8 mouse cellular contexts compared by ENCODE assay signal in the genomic region with DNA sequence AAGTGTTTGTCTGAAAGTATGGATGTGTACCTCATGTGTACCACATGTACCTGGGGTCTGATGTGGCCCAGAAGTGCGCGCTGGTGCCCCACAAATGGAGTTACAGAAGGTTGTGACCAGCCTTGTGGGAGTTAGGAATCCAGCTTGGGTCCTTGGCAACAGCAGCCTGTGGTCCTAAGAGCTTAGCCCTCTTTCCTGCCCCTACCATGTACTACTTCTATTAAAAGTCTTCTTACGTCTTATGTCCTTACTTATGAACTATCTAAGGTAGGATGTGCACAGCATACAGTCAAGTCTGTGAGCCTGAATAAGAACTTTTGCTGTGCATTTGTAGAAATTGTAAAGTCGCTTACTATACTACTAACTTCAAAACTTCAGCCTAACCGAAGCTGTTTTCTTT. TPM values are rescaled to one million over a fixed set of nuclear protein-coding genes. Genes with fewer than 3 reads are reported as not detected.
DNase-seq lines count a peak whose midpoint lies in the region; ATAC-seq and TF ChIP-seq lines count a peak whose summit lies in the region.

No protein-coding gene starts in this region.

- H3K9ac ChIP-seq in kidney, embryonic 16.5 days (replicated peaks; ENCODE audit: low read length), result peak overlapping the region; percentile 63
- peak overlapping the region; percentile 89 for H3K9ac ChIP-seq in hindbrain, embryonic 14.5 days
- H3K9ac ChIP-seq in midbrain, embryonic 16.5 days (ENCODE audit: low read depth, low read length), result peak overlapping the region; percentile 46; the same call in 1 of the 2 replicates

- H3K9me3 ChIP-seq in kidney, embryonic 16.5 days (ENCODE audit: low read length), result no peaks in the 10 kb centered on the region
- H3K9me3 ChIP-seq in hindbrain, embryonic 14.5 days (ENCODE audit: control insufficient read depth, low read length), result no peaks in the 10 kb centered on the region
- no peaks in the 10 kb centered on the region for H3K9me3 ChIP-seq in midbrain, embryonic 16.5 days (replicated peaks; ENCODE audit: control insufficient read depth, low read length, poor library complexity, severe bottlenecking)

- no peaks in the 10 kb centered on the region for H3K27me3 ChIP-seq in kidney, embryonic 16.5 days (ENCODE audit: insufficient read depth, low read length)
- H3K27me3 ChIP-seq in hindbrain, embryonic 14.5 days (ENCODE audit: control insufficient read depth, insufficient read depth, low read length), result no peaks in the 10 kb centered on the region
- H3K27me3 ChIP-seq in midbrain, embryonic 16.5 days (ENCODE audit: control insufficient read depth, insufficient read depth, low read depth, low read length), result no peaks in the 10 kb centered on the region

- H3K27ac ChIP-seq in kidney, embryonic 16.5 days (ENCODE audit: low read length), result no peak overlapping the region
- H3K27ac ChIP-seq in bone marrow, adult 2 months (ENCODE audit: control insufficient read depth, insufficient read depth, low read depth, low read length, poor library complexity), result no peak overlapping the region
- H3K27ac ChIP-seq in hindbrain, embryonic 14.5 days, result no peak overlapping the region
- no peak overlapping the region for H3K27ac ChIP-seq in midbrain, embryonic 16.5 days (ENCODE audit: low read length)

- TF ChIP-seq CTCF in bone marrow, adult 2 months (IDR thresholded peaks at IDR 0.05; ENCODE audit: control insufficient read depth, insufficient read depth, low read length), result no peak

- peak overlapping the region; percentile 81 for H3K4me3 ChIP-seq in kidney, embryonic 16.5 days (ENCODE audit: low read length)
- H3K4me3 ChIP-seq in bone marrow, adult 2 months (replicated peaks; ENCODE audit: control insufficient read depth, low read depth, low read length), result peak overlapping the region; percentile 51
- H3K4me3 ChIP-seq in hindbrain, embryonic 14.5 days (replicated peaks; ENCODE audit: low read length), result peak overlapping the region; percentile 63
- H3K4me3 ChIP-seq in midbrain, embryonic 16.5 days (ENCODE audit: low read depth, low read length), result peak overlapping the region; percentile 75

- peaks cover 9% of the 10 kb centered on the region for H3K36me3 ChIP-seq in kidney, embryonic 16.5 days (ENCODE audit: insufficient read depth, low read length)
- peaks cover 9% of the 10 kb centered on the region for H3K36me3 ChIP-seq in hindbrain, embryonic 14.5 days (replicated peaks; ENCODE audit: control insufficient read depth, insufficient read depth)
- peaks cover 7% of the 10 kb centered on the region; the same call in 1 of the 2 replicates for H3K36me3 ChIP-seq in midbrain, embryonic 16.5 days (ENCODE audit: control insufficient read depth, insufficient read depth, low read length)

- H3K4me1 ChIP-seq in kidney, embryonic 16.5 days (ENCODE audit: insufficient read depth, low read length), result peaks cover 22% of the 10 kb centered on the region
- H3K4me1 ChIP-seq in bone marrow, adult 2 months (ENCODE audit: control insufficient read depth, insufficient read depth, low read length), result peaks cover 2% of the 10 kb centered on the region; the same call in 1 of the 2 replicates
- H3K4me1 ChIP-seq in hindbrain, embryonic 14.5 days (replicated peaks; ENCODE audit: control insufficient read depth, insufficient read depth, low read length), result peaks cover 15% of the 10 kb centered on the region
- peaks cover 24% of the 10 kb centered on the region for H3K4me1 ChIP-seq in midbrain, embryonic 16.5 days (ENCODE audit: control insufficient read depth, insufficient read depth, low read length)

- no peak for TF ChIP-seq POLR2A in bone marrow, adult 2 months (IDR thresholded peaks at IDR 0.05; ENCODE audit: borderline replicate concordance, control insufficient read depth, low read depth, low read length)

- WGBS in kidney, embryonic 16.5 days, result 32% methylated on average over 5 of the region's 5 CpGs
- 28% methylated on average over 5 of the region's 5 CpGs for WGBS in bone marrow, adult 2 months
- 40% methylated on average over 5 of the region's 5 CpGs for WGBS in hindbrain, embryonic 14.5 days
- WGBS in midbrain, embryonic 16.5 days, result 31% methylated on average over 5 of the region's 5 CpGs

- DNase-seq in kidney, adult 11 months, result no peak
- DNase-seq in hindbrain, embryonic 14.5 days (ENCODE audit: low spot score), result no peak
- DNase-seq in thymus, postnatal 14 days, result no peak
- no peak for DNase-seq in gastrocnemius, postnatal 10 days
- DNase-seq in cerebellum, adult 18-20 months, result no peak

- peak overlapping the region; percentile 84 for H3K4me2 ChIP-seq in kidney, embryonic 16.5 days (replicated peaks; ENCODE audit: low read depth, low read length)
- H3K4me2 ChIP-seq in hindbrain, embryonic 14.5 days (replicated peaks), result peak overlapping the region; percentile 76
- peak overlapping the region; percentile 87 for H3K4me2 ChIP-seq in midbrain, embryonic 16.5 days (ENCODE audit: low read length)

- ATAC-seq in kidney, embryonic 16.5 days (ENCODE audit: low FRiP score, low TSS enrichment), result no peak
- no peak for ATAC-seq in hindbrain, embryonic 14.5 days (ENCODE audit: low FRiP score)
- ATAC-seq in midbrain, embryonic 16.5 days, result no peak

RNA-seq across cellular contexts. Expression of gene Mmadhc, which starts 1.0 kb away (rescaled TPM):
- 166 and 172 TPM in 2 replicates for polyA plus RNA-seq in kidney, embryonic 16.5 days (2015; fragmentation: Nextera tagmentation; extraction: Ambion mirVana)
- 30.1 and 40.4 TPM in 2 replicates for polyA plus RNA-seq in bone marrow, adult 2 months (2011; ENCODE audit: insufficient read depth, insufficient read length, low replicate concordance, missing spikeins)
- polyA plus RNA-seq in hindbrain, embryonic 14.5 days (2014; fragmentation: Nextera tagmentation; extraction: Ambion mirVana), result 130 and 138 TPM in 2 replicates
- polyA plus RNA-seq in midbrain, embryonic 16.5 days (2015; fragmentation: Nextera tagmentation; extraction: Ambion mirVana), result 126 TPM in 2 replicates
- 100 to 1,000 TPM; 103 to 121 TPM for total RNA-seq in gastrocnemius, postnatal 10 days (2021)
